Mouse (Mus musculus) fat pad, adult 2 months (tissue): ENCODE results near the gene Agk.

Experiments used
- DNase-seq: peaks from one replicate; pipeline ENCODE4 v3.0.0-alpha.2; 2011; ENCODE audit warnings: low read depth, low spot score; ENCODE audit errors: extremely low read depth

Gene Agk

GRCm38 (mm10) chr6:40324897-40325841 lies at the start of gene Agk:
TSS of gene Agk (plus strand) at chr6:40325172.
- no peak for DNase-seq

- no peak for DNase-seq
Observed at GRCm38 (mm10) chr6:40300707-40301106, 24.3 kb upstream of the Agk start.

GRCm38 (mm10) chr6:40303379-40303778 lies 21.6 kb upstream of the Agk start:
- DNase-seq = no peak

GRCm38 (mm10) chr6:40304972-40305371 lies 20.0 kb upstream of the Agk start:
- DNase-seq = no peak

GRCm38 (mm10) chr6:40326341-40326740 lies 1.4 kb downstream of the Agk start:
- no peak for DNase-seq

- DNase-seq = no peak
Observed at GRCm38 (mm10) chr6:40333497-40333896, 8.5 kb downstream of the Agk start.

- no peak for DNase-seq
Observed at GRCm38 (mm10) chr6:40336735-40337731, 12.1 kb downstream of the Agk start.

- no peak for DNase-seq
Observed at GRCm38 (mm10) chr6:40346959-40347771, 22.2 kb downstream of the Agk start.

GRCm38 (mm10) chr6:40347772-40348111 lies 22.8 kb downstream of the Agk start:
- DNase-seq = no peak

- no peak for DNase-seq
Observed at GRCm38 (mm10) chr6:40350041-40350440, 25.1 kb downstream of the Agk start.

- DNase-seq = no peak
Observed at GRCm38 (mm10) chr6:40350856-40351255, 25.9 kb downstream of the Agk start.

- DNase-seq = no peak
Observed at GRCm38 (mm10) chr6:40353360-40353759, 28.4 kb downstream of the Agk start.

- no peak for DNase-seq
Observed at GRCm38 (mm10) chr6:40371031-40371430, 46.1 kb downstream of the Agk start.

GRCm38 (mm10) chr6:40380181-40380580 lies 55.2 kb downstream of the Agk start:
- DNase-seq = no peak

- DNase-seq = no peak
Observed at GRCm38 (mm10) chr6:40381908-40382307, 56.9 kb downstream of the Agk start.

GRCm38 (mm10) chr6:40385682-40386081 lies 60.7 kb downstream of the Agk start:
- no peak for DNase-seq

GRCm38 (mm10) chr6:40388660-40389059 lies 63.7 kb downstream of the Agk start:
- no peak for DNase-seq

- no peak for DNase-seq
Observed at GRCm38 (mm10) chr6:40390975-40391374, 66.0 kb downstream of the Agk start.

- DNase-seq = no peak
Observed at GRCm38 (mm10) chr6:40393213-40393612, 68.2 kb downstream of the Agk start.

- no peak for DNase-seq
Observed at GRCm38 (mm10) chr6:40402031-40402430, 77.1 kb downstream of the Agk start.
